Mouse (Mus musculus) E14TG2a.4 (cell line): ENCODE results near the gene Mad1l1.

Experiments used
- H3K27me3 ChIP-seq: 2 replicates; pipeline ENCODE4 v1.6.1; 2014; ENCODE audit warnings: low read length, control low read depth; ENCODE audit not compliant: insufficient read depth
- H3K36me3 ChIP-seq: 2 replicates; pipeline ENCODE4 v1.6.1; 2014; ENCODE audit warnings: low read length, control low read depth; ENCODE audit not compliant: insufficient read depth
- H3K4me1 ChIP-seq: replicated peaks from 2 replicates; pipeline ENCODE4 v1.6.1; 2014; ENCODE audit warnings: low read depth, low read length, control low read depth
- H3K4me3 ChIP-seq: replicated peaks from 2 replicates; pipeline ENCODE4 v1.5.1; 2014; ENCODE audit warnings: mild to moderate bottlenecking, low read length
- H3K9me3 ChIP-seq: 2 replicates; pipeline ENCODE4 v1.6.1; 2014; ENCODE audit warnings: low read length, control low read depth
- CTCF ChIP-seq: conservative IDR thresholded peaks from 2 replicates; pipeline ENCODE4 v1.5.1; 2014; ENCODE audit warnings: low read length
- NANOG ChIP-seq: IDR thresholded peaks from 2 replicates; pipeline ENCODE4 v1.6.1; 2014; ENCODE audit warnings: borderline replicate concordance, low read length, mixed read lengths
- POU5F1 ChIP-seq: IDR thresholded peaks from 2 replicates; pipeline ENCODE4 v1.6.1; 2014; ENCODE audit warnings: low read length, borderline replicate concordance

Mad1l1 gene

GRCm38 (mm10) chr5:140013652-140014051, 307.7 kb downstream of the Mad1l1 start:
- no peak for TF ChIP-seq POU5F1
- TF ChIP-seq CTCF, result no peak
- TF ChIP-seq NANOG, result no peak
- Histone ChIP-seq H3K36me3 (peaks cover 10% of the 10 kb centered on the region), H3K27me3 (no peaks in the 10 kb centered on the region), H3K9me3 (peaks cover 30% of the 10 kb centered on the region), H3K4me3 (no peak overlapping the region), H3K4me1 (peaks cover 24% of the 10 kb centered on the region)

- H3K36me3 ChIP-seq, result peaks cover 18% of the 10 kb centered on the region
- peaks cover 20% of the 10 kb centered on the region for H3K9me3 ChIP-seq
- TF ChIP-seq POU5F1 (no peak), CTCF (no peak), NANOG (no peak)
- H3K4me1 ChIP-seq, result peaks cover 24% of the 10 kb centered on the region
- H3K4me3 ChIP-seq, result no peak overlapping the region
- H3K27me3 ChIP-seq, result no peaks in the 10 kb centered on the region
Measured at GRCm38 (mm10) chr5:140012286-140012967, 308.9 kb downstream of the Mad1l1 start.

GRCm38 (mm10) chr5:140010405-140010804, 310.9 kb downstream of the Mad1l1 start:
- Histone ChIP-seq H3K4me1 (peaks cover 14% of the 10 kb centered on the region), H3K9me3 (peaks cover 6% of the 10 kb centered on the region; the same call in 1 of the 2 replicates), H3K27me3 (no peaks in the 10 kb centered on the region), H3K36me3 (peaks cover 20% of the 10 kb centered on the region), H3K4me3 (no peak overlapping the region)
- TF ChIP-seq POU5F1, result no peak
- no peak for TF ChIP-seq CTCF
- TF ChIP-seq NANOG, result no peak

GRCm38 (mm10) chr5:140009083-140009655, 312.2 kb downstream of the Mad1l1 start:
- TF ChIP-seq CTCF, result no peak
- no peak for TF ChIP-seq NANOG
- TF ChIP-seq POU5F1, result no peak
- H3K36me3 ChIP-seq, result peaks cover 20% of the 10 kb centered on the region
- peaks cover 6% of the 10 kb centered on the region; the same call in 1 of the 2 replicates for H3K9me3 ChIP-seq
- no peaks in the 10 kb centered on the region for H3K27me3 ChIP-seq
- peaks cover 8% of the 10 kb centered on the region for H3K4me1 ChIP-seq
- H3K4me3 ChIP-seq, result no peak overlapping the region

- Histone ChIP-seq H3K36me3 (peaks cover 20% of the 10 kb centered on the region), H3K9me3 (peaks cover 6% of the 10 kb centered on the region; the same call in 1 of the 2 replicates), H3K27me3 (no peaks in the 10 kb centered on the region), H3K4me1 (peaks cover 9% of the 10 kb centered on the region), H3K4me3 (no peak overlapping the region)
- TF ChIP-seq NANOG, result no peak
- TF ChIP-seq POU5F1, result no peak
- no peak for TF ChIP-seq CTCF
Measured at GRCm38 (mm10) chr5:140008523-140008806, 312.9 kb downstream of the Mad1l1 start.

GRCm38 (mm10) chr5:140007656-140008522, 313.5 kb downstream of the Mad1l1 start:
- no peaks in the 10 kb centered on the region for H3K27me3 ChIP-seq
- TF ChIP-seq CTCF (no peak), POU5F1 (no peak), NANOG (no peak)
- peaks cover 20% of the 10 kb centered on the region for H3K36me3 ChIP-seq
- H3K4me3 ChIP-seq, result no peak overlapping the region
- H3K9me3 ChIP-seq, result peaks cover 6% of the 10 kb centered on the region; the same call in 1 of the 2 replicates
- H3K4me1 ChIP-seq, result peaks cover 15% of the 10 kb centered on the region

GRCm38 (mm10) chr5:140006861-140007260, 314.5 kb downstream of the Mad1l1 start:
- Histone ChIP-seq H3K9me3 (no peaks in the 10 kb centered on the region), H3K27me3 (no peaks in the 10 kb centered on the region), H3K4me1 (peaks cover 20% of the 10 kb centered on the region), H3K4me3 (no peak overlapping the region), H3K36me3 (peaks cover 20% of the 10 kb centered on the region)
- TF ChIP-seq NANOG, result no peak
- TF ChIP-seq CTCF, result no peak
- no peak for TF ChIP-seq POU5F1

- TF ChIP-seq NANOG (no peak), CTCF (no peak), POU5F1 (no peak)
Measured at GRCm38 (mm10) chr5:140002541-140002940, 318.8 kb downstream of the Mad1l1 start.

More at GRCm38 (mm10) chr5:140002541-140002940, 318.8 kb downstream of the Mad1l1 start:
- peaks cover 8% of the 10 kb centered on the region; the same call in 1 of the 2 replicates for H3K36me3 ChIP-seq
- no peak overlapping the region for H3K4me3 ChIP-seq
- H3K27me3 ChIP-seq, result no peaks in the 10 kb centered on the region
- no peaks in the 10 kb centered on the region for H3K9me3 ChIP-seq
- peaks cover 23% of the 10 kb centered on the region for H3K4me1 ChIP-seq
